Mouse (Mus musculus) Muller cell, postnatal 12 days (primary cell): Measurements from ENCODE around the gene Acer1.

Experiments
- DNase-seq: peaks from one replicate; pipeline ENCODE4 v3.0.0-alpha.2; 2015; ENCODE audit errors: inconsistent ontology term

Gene Acer1

GRCm38 (mm10) chr17:56982013-56982412, at the start of gene Acer1:
Gene Acer1, minus strand, starts transcription at chr17:56982126.
- DNase-seq: no peak

GRCm38 (mm10) chr17:57030931-57031660, 49.2 kb upstream of the Acer1 start, which contains the start of gene Khsrp:
Gene Khsrp, minus strand, starts transcription at chr17:57031522.
- peak; percentile 52 for DNase-seq

GRCm38 (mm10) chr17:57029691-57030090, 47.8 kb upstream of the Acer1 start:
- DNase-seq: peak; percentile 23

GRCm38 (mm10) chr17:57027471-57027870, 45.5 kb upstream of the Acer1 start:
- DNase-seq: no peak

- DNase-seq: no peak
Measured at GRCm38 (mm10) chr17:57020960-57021359, 39.0 kb upstream of the Acer1 start.

GRCm38 (mm10) chr17:57019693-57020092, 37.8 kb upstream of the Acer1 start:
- DNase-seq: no peak

GRCm38 (mm10) chr17:57012245-57012795, 30.4 kb upstream of the Acer1 start:
- DNase-seq: no peak

GRCm38 (mm10) chr17:57011236-57012141, 29.6 kb upstream of the Acer1 start, which contains the start of the genes Gtf2f1 and Gm17949:
Gene Gtf2f1, minus strand, starts transcription at chr17:57011288.
Gene Gm17949, plus strand, starts transcription at chr17:57011469.
- DNase-seq: peak; percentile 98

GRCm38 (mm10) chr17:57010911-57011235, 28.9 kb upstream of the Acer1 start:
- no peak for DNase-seq

GRCm38 (mm10) chr17:57007137-57007905, 25.4 kb upstream of the Acer1 start:
- no peak for DNase-seq

- no peak for DNase-seq
Measured at GRCm38 (mm10) chr17:57003994-57004393, 22.1 kb upstream of the Acer1 start.

GRCm38 (mm10) chr17:57001228-57001627, 19.3 kb upstream of the Acer1 start:
- no peak for DNase-seq

- no peak for DNase-seq
Measured at GRCm38 (mm10) chr17:56999968-57000609, 18.2 kb upstream of the Acer1 start, which contains the start of gene Pspn. Gene Pspn, minus strand, starts transcription at chr17:57000018.

- no peak for DNase-seq
Measured at GRCm38 (mm10) chr17:56999414-56999813, 17.5 kb upstream of the Acer1 start.

GRCm38 (mm10) chr17:56997029-56997667, 15.2 kb upstream of the Acer1 start, which contains the start of gene Alkbh7:
Gene Alkbh7, plus strand, starts transcription at chr17:56997339.
- DNase-seq: peak; percentile 96

GRCm38 (mm10) chr17:56996506-56996905, 14.6 kb upstream of the Acer1 start:
- no peak for DNase-seq

GRCm38 (mm10) chr17:56995046-56995445, 13.1 kb upstream of the Acer1 start:
- no peak for DNase-seq

GRCm38 (mm10) chr17:56990966-56991365, 9.0 kb upstream of the Acer1 start:
- DNase-seq: no peak

GRCm38 (mm10) chr17:56990115-56990746, 8.3 kb upstream of the Acer1 start, which contains the start of gene Clpp:
Gene Clpp, plus strand, starts transcription at chr17:56990305.
- peak; percentile 95 for DNase-seq
